Mouse (Mus musculus) cortical plate, adult 2 months (tissue): Measurements from ENCODE around the gene Ranbp2.

Experiments
- CTCF ChIP-seq: fragments of 200-500 bp; IDR thresholded peaks from 2 replicates; pipeline ENCODE4 v1.5.1; 2011; ENCODE audit warnings: mild to moderate bottlenecking, control low read depth, low read length; ENCODE audit not compliant: insufficient read depth; ENCODE audit errors: extremely low read depth
- POLR2A ChIP-seq: fragments of 200-500 bp; IDR thresholded peaks from 2 replicates; pipeline ENCODE4 v1.6.1; 2011; ENCODE audit warnings: mild to moderate bottlenecking, low read length, control low read depth; ENCODE audit not compliant: insufficient read depth; ENCODE audit errors: extremely low read depth

GRCm38 (mm10) chr10:58398941-58399340, 47.8 kb upstream of the Ranbp2 start:
- TF ChIP-seq CTCF (no peak), POLR2A (no peak)
